Mouse (Mus musculus) adrenal gland, postnatal 10 days (tissue): Measurements from ENCODE around the gene Gpr137. TPM values are rescaled to one million over a fixed set of nuclear protein-coding genes. Genes with fewer than 3 reads are reported as not detected.

Source experiments
- DNase-seq: peaks from one replicate; pipeline ENCODE4 v3.0.0; 2021; ENCODE audit warnings: mixed read lengths
- total RNA-seq, 2 experiments: library from RNA; stranded (reverse); gene quantifications; 2 replicates each; pipeline ENCODE4 v1.2.3; 2021

Gpr137 gene
- total RNA-seq, 2 experiments from 2014 or later, result 33.8 to 42.3 TPM

DNA sequence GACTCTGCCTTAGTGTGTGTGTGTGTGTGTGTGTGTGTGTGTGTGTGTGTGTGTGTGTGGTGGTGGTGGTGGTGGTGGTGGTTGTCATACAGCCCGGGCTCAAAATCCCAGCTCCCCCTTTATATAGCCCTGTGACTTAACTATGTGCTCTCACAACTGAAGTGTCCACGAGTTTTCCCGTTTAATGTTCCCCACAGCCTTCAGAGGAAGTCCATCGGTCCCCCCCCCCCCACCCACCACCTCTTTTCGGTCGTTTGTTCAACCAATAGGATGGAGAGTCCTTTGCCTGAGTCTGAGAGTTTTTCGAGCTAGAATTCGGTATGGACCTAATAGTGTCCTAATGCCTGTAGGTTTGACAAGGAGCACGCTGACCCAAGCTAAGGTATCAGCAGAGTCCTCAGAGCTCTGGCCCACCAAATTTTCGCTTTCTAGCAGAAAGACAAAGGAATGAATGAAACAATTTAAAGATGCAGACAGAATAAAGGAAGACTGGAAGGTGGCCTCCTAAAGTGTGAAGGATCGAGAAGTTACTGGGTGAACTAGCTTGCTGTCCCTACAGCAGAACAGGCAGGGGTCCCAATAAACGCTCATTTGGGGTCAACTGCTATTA lies 31.4 kb upstream of the Gpr137 start:
- DNase-seq, result no peak

DNA sequence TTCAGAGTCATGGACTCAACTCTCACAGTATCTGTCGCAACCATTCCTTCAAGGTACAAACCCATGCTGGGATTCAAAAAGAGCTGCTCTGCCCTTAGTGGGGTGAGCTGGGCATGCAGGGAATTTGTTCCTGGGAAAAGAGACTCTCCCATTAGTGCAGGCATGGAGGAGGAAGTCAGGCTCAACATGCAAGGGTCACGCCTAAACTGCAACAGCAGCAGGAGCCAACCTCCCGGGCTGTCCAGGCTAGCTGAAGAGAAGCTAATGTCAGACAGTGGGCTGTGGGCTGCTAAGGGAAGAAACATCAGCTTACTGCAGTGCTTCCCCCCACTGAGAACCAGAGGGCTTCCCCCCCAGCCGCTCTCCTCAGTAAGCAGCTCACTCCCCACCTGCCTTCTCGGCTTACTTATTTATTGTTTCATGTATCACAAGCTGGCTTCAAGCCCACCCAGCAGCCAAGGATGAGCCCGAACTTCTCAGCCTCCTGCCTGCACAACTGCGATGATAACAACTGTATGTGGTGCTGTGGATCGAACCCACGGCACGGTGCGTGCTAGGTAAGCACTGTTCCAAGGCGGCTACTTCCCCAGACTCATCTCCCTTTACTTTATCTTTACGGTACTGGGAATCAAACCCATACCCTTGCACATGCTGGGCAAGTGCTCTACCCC lies 30.1 kb upstream of the Gpr137 start:
- DNase-seq, result no peak

DNA sequence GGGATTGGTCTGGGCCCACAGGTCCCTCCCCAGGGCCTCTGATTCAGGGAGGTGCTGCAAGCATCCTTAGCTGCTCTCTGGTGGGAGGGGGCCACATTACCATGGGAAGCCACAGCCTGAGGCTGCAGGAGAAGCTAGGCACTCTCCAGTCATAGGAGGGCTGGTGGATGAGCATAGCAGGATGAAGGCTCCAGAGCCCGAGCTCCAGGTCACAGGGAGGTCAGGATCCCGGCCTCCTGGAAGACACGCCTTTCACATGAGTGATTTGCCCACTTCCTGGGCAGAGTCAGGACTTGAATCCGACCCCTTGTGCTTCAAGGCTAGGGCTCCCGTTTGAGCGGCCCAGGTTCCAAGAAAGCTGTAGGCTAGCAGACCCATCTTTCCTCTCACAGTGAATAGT lies 29.4 kb upstream of the Gpr137 start:
- DNase-seq, result no peak

DNA sequence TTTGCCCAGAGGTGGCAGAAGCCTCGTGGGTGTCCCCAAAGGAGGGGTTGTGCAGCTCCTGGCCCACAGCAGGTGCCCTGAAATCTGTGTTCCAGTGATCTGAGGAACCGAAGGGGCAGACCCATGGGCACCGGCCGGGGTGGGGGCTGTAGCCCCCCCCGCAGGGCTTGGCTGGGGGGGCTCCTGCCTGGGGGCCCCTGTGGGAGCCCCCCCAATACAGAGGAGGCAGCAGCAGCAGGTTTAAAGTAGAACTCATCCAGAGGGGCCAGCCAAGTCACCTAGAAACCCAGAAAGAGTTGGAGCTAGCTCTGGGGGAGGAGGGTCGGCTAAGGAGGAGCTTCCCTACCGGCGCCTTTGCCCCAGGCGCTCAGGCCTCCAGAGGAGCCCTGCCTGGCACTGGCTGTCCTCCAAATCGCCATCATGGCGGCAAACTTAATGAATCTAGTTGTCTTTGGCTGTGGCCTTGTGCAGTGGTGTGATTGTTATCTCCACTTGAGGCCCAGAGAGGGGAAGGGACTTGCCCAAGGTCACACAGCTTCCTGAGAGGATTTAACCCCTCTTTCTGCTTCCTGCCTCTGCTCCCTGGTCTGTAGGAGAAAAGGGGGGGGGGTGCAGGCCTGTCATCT lies 28.3 kb upstream of the Gpr137 start:
- DNase-seq, result peak; percentile 74

DNA sequence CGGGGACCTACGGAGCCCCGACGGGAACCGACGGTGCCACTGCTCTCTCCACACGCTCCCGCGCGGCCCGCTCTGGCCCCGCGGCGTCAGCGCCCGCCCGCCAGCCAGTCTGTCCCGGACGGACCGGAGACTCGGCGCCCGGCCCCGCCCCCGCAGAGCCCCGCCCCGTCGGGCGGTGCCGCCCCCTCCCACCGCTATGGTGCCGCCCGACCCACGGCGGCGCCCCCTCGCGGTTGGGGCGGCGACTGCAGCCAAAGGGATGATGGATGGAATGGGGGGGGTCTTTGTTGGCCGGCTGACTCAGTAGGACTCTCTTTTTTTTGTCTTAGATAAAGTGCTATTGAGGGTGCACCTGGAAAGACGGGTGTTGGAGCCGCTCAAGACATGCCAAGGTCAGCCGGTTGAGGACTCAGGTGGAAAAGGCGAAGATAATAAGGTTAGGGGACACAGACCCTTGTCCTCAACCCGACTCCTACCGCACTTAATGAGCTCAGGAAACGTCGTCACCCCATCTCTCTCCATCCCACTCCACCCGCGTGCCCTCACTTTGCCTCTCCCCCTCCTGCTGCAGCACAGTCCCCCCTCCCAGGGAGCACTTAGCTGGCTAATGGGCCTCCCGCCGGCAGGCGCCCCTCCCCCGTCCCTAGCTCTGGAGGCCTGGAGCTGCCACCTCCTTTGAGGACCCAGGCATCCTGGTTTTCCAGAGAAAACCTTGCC lies 27.5 kb upstream of the Gpr137 start:
- DNase-seq, result peak; percentile 93

DNA sequence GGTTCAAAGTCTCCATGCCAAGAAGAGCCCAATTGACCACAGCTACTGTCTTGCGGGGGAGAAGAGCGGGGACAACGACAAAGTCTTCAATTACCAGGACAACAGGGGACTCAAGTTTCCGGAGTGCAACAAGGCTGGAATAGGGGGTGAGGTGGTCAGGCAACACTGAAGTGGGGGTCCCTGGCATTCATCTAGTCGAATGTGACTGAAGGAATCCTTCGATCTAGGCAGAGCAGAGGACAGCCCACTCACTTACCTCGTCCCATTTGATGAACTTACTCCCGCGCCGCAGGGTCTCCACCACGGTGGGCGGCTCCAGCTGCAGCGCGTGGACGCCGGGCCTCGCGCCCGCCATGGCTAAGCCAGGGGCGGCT lies 27.0 kb upstream of the Gpr137 start:
- no peak for DNase-seq

DNA sequence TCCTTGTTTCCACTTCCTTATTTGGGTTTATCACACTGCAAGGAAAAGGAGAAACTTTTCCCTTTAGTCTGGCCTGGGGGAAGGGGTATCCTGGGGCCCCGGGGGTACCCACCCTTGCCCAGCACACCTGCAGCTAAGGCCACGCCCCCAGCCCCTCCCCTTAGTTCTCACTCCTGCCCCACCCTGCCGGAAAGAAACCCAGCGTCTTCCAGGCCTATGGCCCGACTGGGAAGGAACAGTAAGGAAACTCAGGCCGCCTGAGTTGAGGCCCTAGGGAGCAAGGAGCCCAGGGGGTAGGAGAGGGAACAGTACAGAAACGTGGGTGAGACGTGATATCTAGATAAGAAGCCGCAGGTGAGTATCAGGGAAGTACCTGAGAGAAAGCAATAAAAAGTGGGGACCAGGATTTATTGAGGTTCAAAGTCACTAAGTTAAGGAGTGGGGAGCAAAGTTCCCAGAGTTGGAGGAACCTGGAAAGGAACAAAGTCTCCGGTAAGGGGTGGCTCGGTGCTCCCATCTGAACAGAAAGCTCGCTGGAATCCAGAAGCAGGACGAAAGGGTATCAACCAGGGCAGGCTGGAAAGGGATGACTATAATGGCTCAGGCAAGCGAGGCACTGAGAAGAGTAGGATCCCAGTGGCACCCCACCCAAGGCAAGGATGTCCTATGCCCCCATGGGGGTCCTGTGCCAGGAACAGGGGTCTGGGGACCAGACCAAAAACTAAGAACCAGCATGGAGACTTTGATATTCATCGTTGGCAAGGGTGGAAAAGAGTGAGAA lies 26.4 kb upstream of the Gpr137 start:
- peak; percentile 60 for DNase-seq

DNA sequence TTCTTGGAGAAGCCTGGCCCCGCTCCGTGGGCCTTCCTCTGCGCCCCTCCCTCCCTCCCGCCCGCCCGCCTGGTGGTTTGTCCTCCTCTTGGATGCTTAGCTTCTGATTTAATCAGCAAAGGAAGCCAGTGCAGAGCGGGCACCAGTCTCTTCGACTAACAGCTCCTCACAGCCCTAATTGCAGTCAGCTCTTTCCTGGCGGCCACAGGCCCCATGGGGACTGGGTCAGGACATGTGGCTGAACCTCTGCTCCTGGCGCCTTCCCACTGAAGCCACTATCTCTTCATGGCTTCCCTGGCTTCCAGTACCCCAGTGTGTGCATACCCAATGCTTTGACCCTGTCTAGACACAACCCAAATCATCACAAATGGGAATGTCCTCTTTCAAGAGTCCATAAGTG lies 14.2 kb upstream of the Gpr137 start:
- peak; percentile 50 for DNase-seq

DNA sequence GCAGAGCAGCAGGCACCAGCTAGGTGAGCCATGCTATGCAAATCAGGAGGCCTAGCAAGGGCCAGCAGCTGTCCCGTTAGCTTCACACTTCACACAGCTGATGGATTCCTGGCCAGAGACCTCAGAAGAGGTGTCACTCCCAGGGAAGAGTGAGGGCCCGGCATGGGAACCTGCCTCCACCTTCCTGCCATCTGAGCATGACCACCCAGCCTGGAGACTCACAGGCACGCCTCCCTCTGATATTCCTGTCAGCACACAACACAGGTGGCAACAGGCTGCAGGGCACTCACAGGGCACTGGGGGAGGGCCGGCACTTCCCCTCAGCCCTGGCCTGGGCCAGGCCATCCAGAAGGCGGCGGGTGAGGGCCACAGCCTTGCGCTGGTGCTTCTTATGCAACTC lies 13.1 kb upstream of the Gpr137 start:
- no peak for DNase-seq

DNA sequence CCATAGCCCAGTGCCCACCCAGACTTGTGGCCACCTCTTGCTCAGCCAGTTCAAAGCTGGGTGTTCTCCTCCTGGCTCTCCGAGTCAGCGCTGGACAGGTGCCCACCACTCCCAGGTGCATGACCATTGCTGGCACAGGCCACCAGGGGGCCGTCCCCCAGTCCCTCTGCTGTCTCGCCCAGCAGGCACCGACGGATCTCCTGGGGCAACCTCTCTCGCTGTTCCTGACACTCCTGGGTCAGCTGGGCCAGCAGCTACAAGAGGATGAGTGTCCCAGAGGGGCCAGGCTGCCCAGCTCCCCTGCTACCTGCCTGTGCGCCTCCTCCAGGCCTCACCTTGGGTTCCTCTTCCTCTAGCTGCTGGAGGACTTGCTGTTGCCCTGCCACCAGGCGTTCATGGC lies 11.8 kb upstream of the Gpr137 start:
- peak; percentile 78 for DNase-seq

DNA sequence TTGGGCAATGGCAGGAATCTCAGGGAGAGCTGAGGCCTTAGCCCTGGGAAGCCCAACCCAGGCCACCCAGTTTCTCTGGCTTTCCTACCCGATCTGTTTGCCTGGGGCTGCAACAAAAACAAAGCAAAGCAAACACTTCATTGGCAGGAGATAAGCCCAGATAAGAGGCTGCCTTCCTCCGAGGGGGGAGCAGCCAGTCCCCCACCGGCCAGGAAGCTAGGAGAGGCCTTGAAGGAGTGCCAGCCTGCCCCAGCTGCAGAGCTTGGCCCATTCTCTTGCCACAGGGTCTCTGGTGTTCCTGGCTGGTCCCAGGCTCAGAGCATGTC lies 10.4 kb upstream of the Gpr137 start:
- peak; percentile 83 for DNase-seq

DNA sequence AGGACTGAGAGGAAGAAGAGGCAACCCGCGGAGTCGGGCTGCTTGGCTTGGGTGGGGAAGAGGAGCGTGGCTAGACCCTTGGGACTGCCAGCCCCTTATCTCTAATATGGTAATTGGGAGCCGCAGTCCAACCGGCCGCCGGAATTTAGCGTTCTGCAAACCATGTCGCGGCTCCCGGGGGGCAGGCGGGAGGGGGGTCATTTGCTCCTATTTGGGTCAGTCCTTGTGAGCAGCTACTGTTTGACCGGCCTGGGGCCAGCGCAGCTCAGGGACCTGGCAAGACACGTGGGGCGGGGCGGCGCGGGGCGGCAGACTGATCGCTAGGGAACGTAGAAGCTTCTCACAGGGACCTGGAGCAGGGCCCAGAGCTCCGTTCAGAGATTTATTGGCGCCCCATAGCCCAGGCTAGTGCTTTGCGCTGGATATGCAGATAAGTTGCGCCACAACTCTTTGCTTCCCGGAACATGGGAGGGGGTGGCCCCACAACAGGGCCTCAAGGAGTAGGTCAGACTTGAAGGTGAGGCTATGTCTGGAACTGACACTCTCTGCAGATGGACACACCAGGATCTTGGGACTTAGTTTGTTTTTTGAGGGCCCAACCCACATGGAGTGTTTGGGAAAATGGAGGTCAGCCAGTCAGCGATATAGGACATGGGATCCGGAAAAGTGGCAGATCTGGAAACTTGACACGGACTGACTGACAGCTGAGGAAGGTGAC lies 9.9 kb upstream of the Gpr137 start:
- peak; percentile 95 for DNase-seq

DNA sequence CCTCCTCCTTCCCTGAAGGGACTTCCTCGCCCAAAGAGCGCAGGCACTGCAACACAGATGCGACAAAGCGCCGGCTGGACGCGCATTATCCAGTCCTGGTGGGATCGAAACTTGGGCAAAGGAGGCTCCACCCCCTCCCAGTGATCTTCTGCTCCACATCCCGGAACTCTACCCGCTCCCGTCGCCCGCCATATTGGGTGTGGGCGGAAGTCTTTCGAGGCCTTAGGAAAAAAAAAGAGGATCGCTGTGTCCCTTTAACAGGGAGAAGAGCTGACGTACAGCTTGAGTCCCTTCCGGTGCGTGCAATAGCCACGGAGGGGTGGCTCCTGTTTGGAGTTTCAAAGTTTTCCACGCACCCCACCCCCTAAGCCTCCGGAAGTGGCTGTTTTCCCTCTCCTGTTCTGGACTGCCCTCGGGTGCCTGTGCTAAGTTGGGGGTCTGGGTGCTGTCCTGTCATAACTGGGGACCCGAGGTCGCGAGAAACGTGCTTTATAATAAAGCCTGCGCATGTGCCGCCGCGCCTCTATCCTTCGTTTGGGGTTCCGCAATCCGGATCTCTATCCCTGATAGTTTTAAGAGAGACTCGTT lies 9.2 kb upstream of the Gpr137 start:
- peak; percentile 96 for DNase-seq

DNA sequence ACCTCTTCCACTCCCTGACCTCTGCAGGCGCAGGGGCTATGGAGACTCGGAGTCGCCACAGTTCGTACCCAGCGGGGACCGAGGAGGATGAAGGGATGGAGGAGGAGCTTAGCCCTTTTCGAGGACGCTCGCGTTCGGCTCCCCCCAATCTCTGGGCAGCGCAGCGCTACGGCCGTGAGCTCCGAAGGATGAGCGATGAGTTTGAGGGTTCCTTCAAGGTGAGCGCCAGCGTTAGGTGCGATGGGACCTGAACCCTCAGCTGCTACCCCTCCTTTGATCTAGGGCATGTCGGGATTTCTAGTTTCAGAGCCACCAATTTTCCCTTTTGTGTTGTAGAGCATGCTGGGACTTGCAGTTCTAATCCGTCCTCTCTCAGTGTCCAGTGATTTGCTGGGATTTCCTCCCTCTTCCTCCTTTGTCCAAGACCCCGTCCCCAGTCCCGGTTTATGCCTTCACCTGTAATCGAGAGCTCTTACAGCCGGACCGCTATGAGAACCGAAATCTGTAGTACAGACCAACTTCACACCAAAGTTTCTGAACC lies 8.4 kb upstream of the Gpr137 start:
- peak; percentile 74 for DNase-seq

DNA sequence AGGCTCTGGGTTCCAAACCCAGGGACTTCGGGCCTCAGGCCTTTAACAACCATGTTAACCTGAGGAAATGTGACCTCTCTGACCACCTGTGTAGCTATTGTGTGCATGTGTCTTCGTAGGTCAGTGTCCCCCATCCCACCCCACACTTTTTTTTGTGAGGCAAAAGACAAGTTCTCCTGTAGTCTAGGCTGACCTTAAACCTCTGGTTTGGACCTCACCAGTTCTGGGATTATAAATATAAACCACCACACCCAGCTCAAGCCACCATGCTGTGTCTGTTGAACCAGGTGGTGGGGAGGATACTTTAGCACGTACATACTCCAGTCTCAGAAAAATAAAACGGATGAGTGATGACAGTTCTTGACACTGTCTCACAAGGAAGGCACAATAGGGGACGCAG lies 7.7 kb upstream of the Gpr137 start:
- DNase-seq, result no peak

DNA sequence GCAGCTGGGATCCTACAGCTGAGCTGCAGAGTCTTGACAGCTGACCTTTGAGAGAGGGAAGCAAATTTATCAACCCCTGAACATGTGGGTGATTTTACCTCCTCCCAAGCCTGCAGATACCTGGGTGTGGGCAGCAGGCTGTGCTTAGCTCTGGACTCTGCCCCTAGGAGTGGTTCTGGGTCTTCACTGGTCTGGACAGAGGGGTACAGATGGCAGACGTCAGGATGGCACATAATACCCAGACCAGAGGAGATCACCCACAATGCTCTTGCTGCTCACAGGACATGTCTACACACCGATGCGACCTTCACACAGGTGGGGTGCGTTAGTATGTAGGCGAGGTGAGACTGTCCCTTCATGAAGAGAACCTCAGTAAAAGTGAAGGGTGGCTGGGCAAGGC lies 7.3 kb upstream of the Gpr137 start:
- DNase-seq, result no peak

DNA sequence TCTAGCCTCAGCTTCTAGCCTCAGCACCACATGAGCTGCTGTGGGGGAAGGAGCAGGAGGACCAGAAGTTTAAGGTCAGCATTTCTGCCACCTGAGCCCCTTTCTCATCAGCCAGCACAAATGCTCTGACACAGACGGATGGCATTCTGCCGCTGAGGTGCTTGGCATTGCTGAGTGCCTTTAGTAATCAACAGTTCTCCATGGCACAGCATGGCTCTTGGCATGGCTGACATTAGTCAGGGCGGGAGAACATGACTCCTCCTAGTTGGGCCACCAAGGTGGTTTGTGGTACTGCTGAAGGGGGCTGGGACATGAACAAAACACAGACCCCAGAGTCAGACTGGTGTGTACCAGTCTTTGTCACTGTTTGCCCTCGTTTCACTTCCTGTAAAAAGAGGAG lies 5.9 kb upstream of the Gpr137 start:
- no peak for DNase-seq

DNA sequence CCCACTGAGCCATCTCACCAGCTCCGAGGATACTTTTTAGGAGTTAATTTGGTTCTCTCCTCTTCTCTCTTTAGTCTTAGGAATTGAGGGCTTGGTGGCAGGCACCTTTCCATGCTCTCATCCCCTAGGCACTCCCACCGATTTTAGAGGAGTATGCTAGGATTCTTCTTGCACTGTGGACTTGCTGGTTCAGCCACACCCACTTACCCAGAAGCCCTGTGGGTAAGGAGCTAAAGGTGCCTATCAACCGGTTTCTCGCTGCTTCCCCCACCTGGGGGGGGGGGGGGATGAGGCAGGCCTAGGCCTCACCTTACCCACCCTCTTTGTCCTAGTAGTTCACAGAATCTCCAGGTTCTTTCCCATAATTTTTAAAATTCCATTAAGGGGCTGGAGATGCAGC lies 5.5 kb upstream of the Gpr137 start:
- no peak for DNase-seq

DNA sequence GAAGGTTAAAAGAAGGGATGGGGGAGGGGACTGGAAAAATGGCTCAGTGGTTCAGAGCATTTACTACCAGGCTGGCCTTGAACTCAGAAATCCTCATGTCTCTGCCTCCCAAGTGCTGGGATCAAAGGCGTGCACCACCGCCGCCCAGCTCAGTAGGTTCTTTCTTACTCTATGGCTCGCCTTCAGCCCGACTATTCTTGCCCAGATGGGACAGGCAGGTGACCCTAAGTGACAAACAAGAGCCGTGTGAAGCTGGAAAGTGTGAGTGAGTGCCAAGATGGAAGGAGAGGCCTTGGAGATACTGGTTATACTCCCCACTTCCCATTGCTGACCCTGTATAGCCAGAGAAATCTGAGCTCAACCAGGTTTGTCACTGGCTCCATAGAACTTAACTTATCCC lies 1.4 kb upstream of the Gpr137 start:
- DNase-seq, result no peak

DNA sequence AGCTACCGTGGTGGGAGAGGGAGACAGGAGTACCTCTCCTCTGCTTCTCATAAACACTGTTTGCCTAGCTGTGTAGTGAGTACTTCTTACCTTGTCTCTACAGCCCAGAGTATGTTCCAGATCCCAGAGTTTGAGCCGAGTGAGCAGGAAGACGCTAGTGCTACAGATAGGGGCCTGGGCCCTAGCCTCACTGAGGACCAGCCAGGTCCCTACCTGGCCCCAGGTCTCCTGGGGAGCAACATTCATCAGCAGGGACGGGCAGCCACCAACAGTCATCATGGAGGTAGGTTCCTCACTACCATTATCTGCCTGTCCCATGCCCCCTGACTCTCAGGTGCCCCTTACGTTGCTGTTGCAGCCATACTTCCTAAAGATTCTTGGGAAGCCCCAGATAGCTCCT lies 484 bp upstream of the Gpr137 start:
- DNase-seq, result no peak
